Mouse (Mus musculus): ENCODE data around the gene Hoxa7. TPM values are rescaled to one million over a fixed set of nuclear protein-coding genes. Genes with fewer than 3 reads are reported as not detected.
A peak's percentile ranks its signal among the peaks of the same experiment; 100 is the strongest.

The Hoxa7 gene
- polyA plus RNA-seq, 1 experiment: 1.4 TPM

DNA sequence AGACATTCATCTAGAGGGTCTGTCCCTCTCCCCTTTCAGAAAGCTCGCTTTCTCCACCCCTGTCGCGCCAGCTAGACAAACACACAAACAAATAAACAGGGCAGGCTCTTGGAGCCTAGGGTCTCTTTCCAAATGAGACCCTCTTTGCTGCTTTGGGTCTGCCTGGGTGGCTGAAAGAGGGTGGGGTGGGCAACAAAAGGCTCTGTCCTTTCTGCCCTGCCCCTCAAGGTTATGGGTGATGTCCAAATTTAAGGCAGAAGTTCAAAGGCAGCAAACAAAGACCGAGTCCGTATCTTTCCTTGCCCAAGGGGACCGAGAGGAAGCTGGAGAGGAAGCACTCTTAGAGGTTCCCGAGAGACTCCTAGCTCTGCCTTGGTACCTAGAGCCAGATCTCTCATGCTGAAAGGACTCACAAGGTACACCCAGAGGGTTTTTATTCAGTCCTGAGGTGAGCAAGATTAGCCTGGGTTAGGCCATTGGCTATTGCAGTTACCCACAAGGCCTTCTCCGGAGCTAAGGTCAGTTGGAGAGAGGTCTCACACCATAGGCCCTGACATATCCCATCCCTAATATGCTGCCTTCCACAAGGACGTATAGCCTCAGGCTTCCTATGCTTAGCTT, 19.5 kb upstream of the Hoxa7 start:
- no peak overlapping the region for H3K27ac ChIP-seq (ENCODE audit: insufficient read depth, low read length)
- no peak overlapping the region for H3K4me3 ChIP-seq (ENCODE audit: low read depth, low read length)
- peaks cover 61% of the 10 kb centered on the region for H3K27me3 ChIP-seq (ENCODE audit: control insufficient read depth, insufficient read depth, low read length, poor library complexity, severe bottlenecking)
- no peak for TF ChIP-seq CTCF (IDR thresholded peaks at IDR 0.05; ENCODE audit: low read depth, low read length)
- no peak for TF ChIP-seq EP300 (IDR thresholded peaks at IDR 0.05; ENCODE audit: insufficient read depth, low read depth, low read length)
- no peak for TF ChIP-seq POLR2A (IDR thresholded peaks at IDR 0.05; ENCODE audit: insufficient read depth, low read length)
- H3K4me1 ChIP-seq (ENCODE audit: control insufficient read depth, insufficient read depth, low read length): no peaks in the 10 kb centered on the region
- H3K36me3 ChIP-seq (ENCODE audit: control insufficient read depth, insufficient read depth, low read length, poor library complexity, severe bottlenecking): no peaks in the 10 kb centered on the region
- no peak overlapping the region for H3K9ac ChIP-seq (ENCODE audit: low read depth, poor library complexity, severe bottlenecking)
- no peaks in the 10 kb centered on the region for H3K9me3 ChIP-seq (replicated peaks; ENCODE audit: control insufficient read depth, insufficient read depth, low read length, poor library complexity, severe bottlenecking)

DNA sequence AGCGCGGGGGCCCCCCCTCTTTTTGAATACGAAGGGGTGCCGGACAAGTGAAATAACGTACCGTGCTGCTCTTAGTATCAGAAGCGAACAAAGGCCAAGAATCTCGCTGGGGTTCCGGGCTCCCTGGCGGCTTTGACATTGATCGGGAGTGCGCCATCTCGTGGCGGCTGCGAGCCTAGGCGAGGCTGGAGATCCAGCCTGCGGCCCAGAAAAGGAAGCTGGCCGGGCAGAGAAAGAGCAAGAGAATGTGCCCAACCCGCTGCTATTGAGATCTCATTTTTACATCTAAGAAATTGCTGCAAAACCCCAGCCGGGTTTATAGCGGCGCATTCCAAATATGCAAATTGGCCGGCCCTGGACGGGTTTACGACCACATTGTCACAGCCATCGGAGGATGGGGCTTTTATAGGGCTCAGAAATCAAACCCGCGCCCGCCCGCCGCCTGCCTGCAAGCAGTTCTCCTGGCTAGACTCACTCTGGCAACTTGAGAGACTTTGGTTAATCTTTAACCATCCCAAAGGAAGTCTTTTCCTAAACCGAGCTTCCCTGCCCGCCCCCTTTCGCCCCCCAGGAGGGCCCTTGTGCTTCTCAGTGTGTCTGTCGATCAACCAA, 18.8 kb upstream of the Hoxa7 start, which contains the start of gene Hoxa10:
Gene Hoxa10, minus strand, starts transcription at position 466 of the 612 bp plus-strand sequence.
- H3K27ac ChIP-seq (ENCODE audit: insufficient read depth, low read length): no peak within 1 kb of the TSS
- peak within 1 kb of the TSS; percentile 16; the same call in 1 of the 2 replicates for H3K4me3 ChIP-seq (ENCODE audit: low read depth, low read length)
- H3K4me1 ChIP-seq (ENCODE audit: control insufficient read depth, insufficient read depth, low read length): no peaks in the 10 kb centered on the region
- H3K27me3 ChIP-seq (ENCODE audit: control insufficient read depth, insufficient read depth, low read length, poor library complexity, severe bottlenecking): peaks cover 61% of the 10 kb centered on the region
- H3K9me3 ChIP-seq (replicated peaks; ENCODE audit: control insufficient read depth, insufficient read depth, low read length, poor library complexity, severe bottlenecking): no peaks in the 10 kb centered on the region
- no peak within 1 kb of the TSS for H3K9ac ChIP-seq (ENCODE audit: low read depth, poor library complexity, severe bottlenecking)
- TF ChIP-seq EP300 (IDR thresholded peaks at IDR 0.05; ENCODE audit: insufficient read depth, low read depth, low read length) (no peak), CTCF (IDR thresholded peaks at IDR 0.05; ENCODE audit: low read depth, low read length) (peak; percentile 80), POLR2A (IDR thresholded peaks at IDR 0.05; ENCODE audit: insufficient read depth, low read length) (no peak)
- H3K36me3 ChIP-seq (ENCODE audit: control insufficient read depth, insufficient read depth, low read length, poor library complexity, severe bottlenecking): no peaks in the 10 kb centered on the region

DNA sequence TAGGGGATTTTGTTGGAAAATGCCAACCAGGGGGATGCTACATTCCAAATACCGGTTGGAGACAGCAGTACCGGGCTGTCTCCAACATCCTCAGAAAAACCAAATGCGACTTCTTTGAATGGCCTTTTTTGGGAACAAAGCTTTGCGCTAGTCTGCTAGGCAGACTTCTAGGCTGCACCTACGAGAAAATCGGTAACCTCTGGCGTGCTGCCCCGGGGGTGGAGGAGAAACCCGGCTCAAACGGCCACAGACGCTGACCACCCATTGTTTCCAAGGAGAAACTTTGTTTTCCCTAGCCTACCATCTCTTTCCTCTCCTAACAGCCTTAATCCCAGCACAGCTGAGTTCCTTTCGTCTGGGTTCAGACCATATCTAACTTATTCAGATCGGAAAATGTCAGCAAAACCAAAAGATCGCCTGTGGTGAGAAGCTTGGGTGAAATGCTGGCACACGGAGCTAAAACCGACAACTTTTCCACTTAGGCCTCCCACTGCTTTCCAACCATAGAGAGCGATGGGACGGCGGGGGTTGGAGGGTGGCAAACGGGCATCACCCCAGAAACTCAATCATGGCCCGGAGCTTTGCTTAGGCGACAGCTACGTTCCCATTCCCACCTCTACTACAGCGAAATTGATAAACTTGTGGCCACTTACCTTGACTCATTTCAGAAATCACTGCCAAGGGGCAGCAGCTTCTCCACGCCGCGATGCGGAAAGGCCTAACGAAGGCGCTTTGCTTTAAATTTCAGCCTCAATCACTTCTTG, 18.2 kb upstream of the Hoxa7 start:
- TF ChIP-seq CTCF (IDR thresholded peaks at IDR 0.05; ENCODE audit: low read depth, low read length): no peak
- TF ChIP-seq EP300 (IDR thresholded peaks at IDR 0.05; ENCODE audit: insufficient read depth, low read depth, low read length): no peak
- TF ChIP-seq POLR2A (IDR thresholded peaks at IDR 0.05; ENCODE audit: insufficient read depth, low read length): no peak
- Histone ChIP-seq H3K27me3 (ENCODE audit: control insufficient read depth, insufficient read depth, low read length, poor library complexity, severe bottlenecking) (peaks cover 59% of the 10 kb centered on the region), H3K4me1 (ENCODE audit: control insufficient read depth, insufficient read depth, low read length) (no peaks in the 10 kb centered on the region), H3K9me3 (replicated peaks; ENCODE audit: control insufficient read depth, insufficient read depth, low read length, poor library complexity, severe bottlenecking) (no peaks in the 10 kb centered on the region), H3K4me3 (ENCODE audit: low read depth, low read length) (peak overlapping the region; percentile 12; the same call in 1 of the 2 replicates), H3K27ac (ENCODE audit: insufficient read depth, low read length) (no peak overlapping the region), H3K36me3 (ENCODE audit: control insufficient read depth, insufficient read depth, low read length, poor library complexity, severe bottlenecking) (no peaks in the 10 kb centered on the region), H3K9ac (ENCODE audit: low read depth, poor library complexity, severe bottlenecking) (no peak overlapping the region)

DNA sequence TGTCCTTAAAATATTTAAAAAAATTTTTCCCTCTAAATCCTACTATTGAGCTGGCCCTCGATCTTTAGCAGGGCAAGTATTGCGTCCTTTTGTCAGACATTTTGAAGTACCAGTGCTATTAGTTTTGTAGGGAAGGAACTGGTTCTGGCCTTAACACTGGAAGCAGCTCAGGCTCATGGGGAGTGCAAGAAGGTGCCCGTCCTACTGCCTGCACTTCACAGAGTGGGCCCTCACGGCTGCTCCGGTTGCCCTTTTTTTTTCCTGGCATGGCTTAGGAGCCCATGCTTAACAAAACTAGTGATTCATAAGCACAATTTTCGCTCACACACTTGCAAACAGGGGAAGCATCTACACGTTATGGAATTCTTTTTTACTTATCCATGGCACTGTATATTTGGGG, 17.3 kb upstream of the Hoxa7 start:
- Histone ChIP-seq H3K9me3 (replicated peaks; ENCODE audit: control insufficient read depth, insufficient read depth, low read length, poor library complexity, severe bottlenecking) (no peaks in the 10 kb centered on the region), H3K36me3 (ENCODE audit: control insufficient read depth, insufficient read depth, low read length, poor library complexity, severe bottlenecking) (no peaks in the 10 kb centered on the region), H3K27me3 (ENCODE audit: control insufficient read depth, insufficient read depth, low read length, poor library complexity, severe bottlenecking) (peaks cover 62% of the 10 kb centered on the region), H3K27ac (ENCODE audit: insufficient read depth, low read length) (no peak overlapping the region), H3K4me1 (ENCODE audit: control insufficient read depth, insufficient read depth, low read length) (no peaks in the 10 kb centered on the region), H3K9ac (ENCODE audit: low read depth, poor library complexity, severe bottlenecking) (no peak overlapping the region), H3K4me3 (ENCODE audit: low read depth, low read length) (no peak overlapping the region)
- TF ChIP-seq POLR2A (IDR thresholded peaks at IDR 0.05; ENCODE audit: insufficient read depth, low read length) (no peak), EP300 (IDR thresholded peaks at IDR 0.05; ENCODE audit: insufficient read depth, low read depth, low read length) (no peak), CTCF (IDR thresholded peaks at IDR 0.05; ENCODE audit: low read depth, low read length) (no peak)

DNA sequence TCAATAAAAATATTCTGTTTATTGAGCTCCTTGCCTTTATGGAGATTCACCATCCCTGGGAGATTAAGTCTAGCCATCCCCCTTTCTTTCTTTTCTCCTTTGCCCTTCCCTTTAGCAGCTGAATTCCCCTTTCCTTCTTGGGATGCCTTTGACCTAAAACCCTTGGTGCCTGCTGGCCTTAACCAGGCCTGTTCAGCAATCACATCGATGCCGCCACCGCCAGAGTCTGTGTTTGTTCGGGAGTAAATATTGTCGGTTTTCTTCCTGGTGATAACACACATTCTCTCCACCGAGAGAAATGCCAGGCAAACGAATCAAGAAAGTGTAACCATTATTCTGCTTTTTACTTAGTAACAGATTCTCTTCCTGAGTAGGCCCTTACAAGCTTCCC, 16.5 kb upstream of the Hoxa7 start:
- Histone ChIP-seq H3K9me3 (replicated peaks; ENCODE audit: control insufficient read depth, insufficient read depth, low read length, poor library complexity, severe bottlenecking) (no peaks in the 10 kb centered on the region), H3K27ac (ENCODE audit: insufficient read depth, low read length) (no peak overlapping the region), H3K4me1 (ENCODE audit: control insufficient read depth, insufficient read depth, low read length) (no peaks in the 10 kb centered on the region), H3K9ac (ENCODE audit: low read depth, poor library complexity, severe bottlenecking) (no peak overlapping the region), H3K4me3 (ENCODE audit: low read depth, low read length) (no peak overlapping the region), H3K27me3 (ENCODE audit: control insufficient read depth, insufficient read depth, low read length, poor library complexity, severe bottlenecking) (peaks cover 64% of the 10 kb centered on the region), H3K36me3 (ENCODE audit: control insufficient read depth, insufficient read depth, low read length, poor library complexity, severe bottlenecking) (no peaks in the 10 kb centered on the region)
- TF ChIP-seq EP300 (IDR thresholded peaks at IDR 0.05; ENCODE audit: insufficient read depth, low read depth, low read length) (no peak), CTCF (IDR thresholded peaks at IDR 0.05; ENCODE audit: low read depth, low read length) (no peak), POLR2A (IDR thresholded peaks at IDR 0.05; ENCODE audit: insufficient read depth, low read length) (no peak)
